Mouse (Mus musculus): ENCODE measurements around the gene Polm.
"Not testable (repeated sequence)": the region's sequence is repeated elsewhere in the genome, so short reads cannot be mapped to it uniquely, and the experiment has no call there.

The Polm gene

GRCm38 (mm10) chr11:5855481-5855880 lies 17.7 kb upstream of the Polm start:
- DNase-seq (ENCODE audit: low spot score in 2 of 2), result no peak

- no peak for DNase-seq (ENCODE audit: low spot score in 2 of 2)
Measured at GRCm38 (mm10) chr11:5852314-5852713, 14.5 kb upstream of the Polm start.

- DNase-seq (ENCODE audit: low spot score in 2 of 2), result no peak
Measured at GRCm38 (mm10) chr11:5851021-5851736, 13.4 kb upstream of the Polm start.

- DNase-seq (ENCODE audit: low spot score in 2 of 2), result no peak
Measured at GRCm38 (mm10) chr11:5850452-5850851, 12.6 kb upstream of the Polm start.

GRCm38 (mm10) chr11:5849316-5849715 lies 11.5 kb upstream of the Polm start:
- DNase-seq (ENCODE audit: low spot score in 2 of 2), result no peak

GRCm38 (mm10) chr11:5848741-5849140 lies 10.9 kb upstream of the Polm start:
- DNase-seq (ENCODE audit: low spot score in 2 of 2), result no peak

GRCm38 (mm10) chr11:5846639-5847345 lies 9.0 kb upstream of the Polm start:
- DNase-seq (ENCODE audit: low spot score in 2 of 2), result no peak

GRCm38 (mm10) chr11:5843131-5843530 lies 5.3 kb upstream of the Polm start:
- no peak for DNase-seq (ENCODE audit: low spot score in 2 of 2)

GRCm38 (mm10) chr11:5841751-5842150 lies 3.9 kb upstream of the Polm start:
- no peak for DNase-seq (ENCODE audit: low spot score in 2 of 2)

GRCm38 (mm10) chr11:5840346-5840745 lies 2.5 kb upstream of the Polm start:
- DNase-seq (ENCODE audit: low spot score in 2 of 2), result no peak

- no peak for DNase-seq (ENCODE audit: low spot score in 2 of 2)
Measured at GRCm38 (mm10) chr11:5836126-5836525, 1.7 kb downstream of the Polm start.

- DNase-seq (ENCODE audit: low spot score in 2 of 2), result no peak
Measured at GRCm38 (mm10) chr11:5835057-5835456, 2.8 kb downstream of the Polm start.

GRCm38 (mm10) chr11:5834506-5834905 lies 3.3 kb downstream of the Polm start:
- no peak for DNase-seq (ENCODE audit: low spot score in 2 of 2)

GRCm38 (mm10) chr11:5829327-5829726 lies 8.5 kb downstream of the Polm start:
- no peak for DNase-seq (ENCODE audit: low spot score in 2 of 2)

- DNase-seq (ENCODE audit: low spot score in 2 of 2), result no peak
Measured at GRCm38 (mm10) chr11:5828509-5829191, 9.2 kb downstream of the Polm start.

- no peak for DNase-seq (ENCODE audit: low spot score in 2 of 2)
Measured at GRCm38 (mm10) chr11:5827931-5828330, 9.9 kb downstream of the Polm start.

GRCm38 (mm10) chr11:5825432-5825831 lies 12.4 kb downstream of the Polm start:
- DNase-seq (ENCODE audit: low spot score in 2 of 2), result no peak

- no peak for DNase-seq (ENCODE audit: low spot score in 2 of 2)
Measured at GRCm38 (mm10) chr11:5819223-5819622, 18.6 kb downstream of the Polm start.

- DNase-seq (ENCODE audit: low spot score in 2 of 2), result no peak
Measured at GRCm38 (mm10) chr11:5813381-5813780, 24.4 kb downstream of the Polm start.

- DNase-seq (ENCODE audit: low spot score in 2 of 2), result not testable (repeated sequence)
Measured at GRCm38 (mm10) chr11:5809487-5809886, 28.3 kb downstream of the Polm start.

- no peak for DNase-seq (ENCODE audit: low spot score in 2 of 2)
Measured at GRCm38 (mm10) chr11:5807956-5808355, 29.9 kb downstream of the Polm start.

- no peak for DNase-seq (ENCODE audit: low spot score in 2 of 2)
Measured at GRCm38 (mm10) chr11:5805711-5806110, 32.1 kb downstream of the Polm start.

- no peak for DNase-seq (ENCODE audit: low spot score in 2 of 2)
Measured at GRCm38 (mm10) chr11:5804174-5804573, 33.6 kb downstream of the Polm start.
